Mouse (Mus musculus): ENCODE data around the gene Ctdspl2.
A peak's percentile ranks its signal among the peaks of the same experiment; 100 is the strongest.
"Not testable (repeated sequence)": the region's sequence is repeated elsewhere in the genome, so short reads cannot be mapped to it uniquely, and the experiment has no call there.

Ctdspl2 gene

GRCm38 (mm10) chr2:121955765-121956223 lies at the start of gene Ctdspl2, which contains the start of gene Mageb3:
Gene Ctdspl2 (plus strand): TSS chr2:121956001.
Gene Mageb3 (minus strand): TSS chr2:121956092.
- DNase-seq (ENCODE audit: extremely low spot score): peak; percentile 95

- no peak for DNase-seq (ENCODE audit: extremely low spot score)
Observed at GRCm38 (mm10) chr2:121909975-121910374, 45.8 kb upstream of the Ctdspl2 start.

- DNase-seq (ENCODE audit: extremely low spot score): no peak
Observed at GRCm38 (mm10) chr2:121916047-121916970, 39.5 kb upstream of the Ctdspl2 start.

DNA sequence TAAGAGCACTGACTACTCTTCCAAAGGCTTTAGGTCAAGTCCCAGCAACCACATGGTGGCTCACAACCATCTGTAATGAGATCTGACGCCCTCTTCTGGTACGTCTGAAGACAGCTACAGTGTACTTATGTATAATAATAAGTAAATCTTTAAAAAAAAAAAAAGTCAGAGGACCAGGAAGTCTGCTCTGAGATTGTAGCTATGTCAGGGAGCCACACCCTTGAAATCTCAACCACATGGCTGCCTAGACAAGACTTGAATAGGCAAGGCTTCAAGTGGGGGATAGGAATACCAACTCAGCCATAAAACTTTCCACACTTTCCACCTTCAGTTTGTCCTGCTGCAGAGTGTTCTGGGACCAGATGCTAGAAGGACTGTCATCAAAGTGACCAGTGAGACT lies 18.2 kb upstream of the Ctdspl2 start:
- DNase-seq (ENCODE audit: extremely low spot score): not testable (repeated sequence)

GRCm38 (mm10) chr2:121943364-121943763 lies 12.4 kb upstream of the Ctdspl2 start:
- DNase-seq (ENCODE audit: extremely low spot score): no peak

DNA sequence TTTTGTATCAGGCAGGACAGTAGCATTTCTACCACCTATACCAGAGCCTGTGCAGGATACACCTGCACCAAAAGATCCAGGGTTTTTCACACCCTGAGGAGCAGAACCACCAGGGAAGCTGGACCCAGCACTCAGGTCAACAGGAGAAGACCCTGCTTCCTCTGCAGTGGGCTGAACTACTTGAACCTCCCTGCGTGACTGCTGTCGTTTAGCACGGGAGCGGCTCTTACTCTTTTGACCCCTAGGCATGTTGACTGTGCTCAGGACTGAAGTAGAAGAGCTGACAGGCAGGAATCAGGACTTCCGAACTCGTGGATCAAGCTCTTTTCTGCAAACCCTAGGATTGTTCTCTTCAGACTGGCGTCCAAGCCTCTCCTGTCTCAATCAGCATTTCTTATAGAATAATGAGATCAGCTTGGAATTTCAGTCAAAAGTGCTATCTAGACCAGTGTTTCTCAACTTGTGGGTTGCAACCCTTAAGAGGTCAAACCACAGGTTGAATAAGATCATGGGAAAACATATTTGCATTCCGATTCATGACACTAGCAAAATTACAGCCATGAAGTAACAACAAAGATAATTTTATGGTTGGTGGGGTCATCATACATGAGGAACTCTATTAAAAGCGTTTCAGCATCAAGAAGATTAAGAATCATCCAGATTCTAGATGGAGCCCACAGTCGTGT lies 687 bp upstream of the Ctdspl2 start:
- peak; percentile 29 for DNase-seq (ENCODE audit: extremely low spot score)

- DNase-seq (ENCODE audit: extremely low spot score): peak; percentile 97
Observed at GRCm38 (mm10) chr2:121956224-121957018, 620 bp downstream of the Ctdspl2 start.

DNA sequence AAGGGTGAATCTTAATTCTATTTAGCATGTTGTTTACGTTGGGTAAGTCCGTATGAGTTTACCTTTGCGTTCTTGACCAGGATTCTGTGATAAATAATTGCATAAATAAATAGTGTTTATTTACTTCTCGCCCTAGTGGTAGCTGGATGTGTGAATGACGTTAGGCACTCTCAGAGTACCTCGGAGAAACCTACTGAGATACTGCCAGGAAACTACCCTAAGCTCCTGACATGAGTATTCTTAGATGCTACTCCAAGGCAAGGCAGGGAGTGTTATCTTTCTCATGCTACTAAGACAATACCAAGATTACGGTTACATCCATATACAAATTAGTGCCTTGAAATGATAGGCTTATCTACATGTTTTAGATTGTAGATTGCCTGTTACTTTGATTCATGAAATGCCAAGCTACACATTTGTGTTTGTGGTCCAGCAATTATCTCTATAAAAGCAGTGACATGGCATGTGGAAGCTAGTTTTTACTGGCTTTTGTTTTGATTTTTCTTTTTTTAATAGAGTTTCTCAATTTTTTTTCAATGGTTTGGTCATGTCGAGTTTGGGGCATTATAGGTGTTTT lies 1.5 kb downstream of the Ctdspl2 start:
- no peak for DNase-seq (ENCODE audit: extremely low spot score)

- no peak for DNase-seq (ENCODE audit: extremely low spot score)
Observed at GRCm38 (mm10) chr2:121995738-121996137, 39.9 kb downstream of the Ctdspl2 start.

- DNase-seq (ENCODE audit: extremely low spot score): no peak
Observed at GRCm38 (mm10) chr2:122008832-122009231, 53.0 kb downstream of the Ctdspl2 start.

- no peak for DNase-seq (ENCODE audit: extremely low spot score)
Observed at GRCm38 (mm10) chr2:122011441-122011840, 55.6 kb downstream of the Ctdspl2 start.

- no peak for DNase-seq (ENCODE audit: extremely low spot score)
Observed at GRCm38 (mm10) chr2:122018705-122019104, 62.9 kb downstream of the Ctdspl2 start.

- DNase-seq (ENCODE audit: extremely low spot score): no peak
Observed at GRCm38 (mm10) chr2:122022284-122022683, 66.5 kb downstream of the Ctdspl2 start.

DNA sequence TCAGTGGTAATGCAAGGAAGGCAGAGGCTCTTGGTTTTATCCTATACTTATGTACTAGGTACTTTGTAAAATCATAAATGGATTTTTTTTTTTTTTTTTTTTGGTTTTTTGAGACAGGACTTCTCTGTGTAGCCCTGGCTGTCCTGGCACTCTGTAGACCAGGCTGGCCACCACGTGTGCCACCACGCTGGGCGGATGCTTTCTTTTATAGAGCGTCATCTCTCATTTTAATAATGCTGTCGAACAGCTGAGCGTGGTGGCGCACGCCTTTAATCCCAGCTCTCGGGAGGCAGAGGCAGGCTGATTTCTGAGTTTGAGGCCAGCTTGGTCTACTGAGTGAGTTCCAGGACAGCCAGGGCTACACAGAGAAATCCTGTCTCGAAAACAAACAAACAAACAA lies 71.3 kb downstream of the Ctdspl2 start:
- DNase-seq (ENCODE audit: extremely low spot score): not testable (repeated sequence)

DNA sequence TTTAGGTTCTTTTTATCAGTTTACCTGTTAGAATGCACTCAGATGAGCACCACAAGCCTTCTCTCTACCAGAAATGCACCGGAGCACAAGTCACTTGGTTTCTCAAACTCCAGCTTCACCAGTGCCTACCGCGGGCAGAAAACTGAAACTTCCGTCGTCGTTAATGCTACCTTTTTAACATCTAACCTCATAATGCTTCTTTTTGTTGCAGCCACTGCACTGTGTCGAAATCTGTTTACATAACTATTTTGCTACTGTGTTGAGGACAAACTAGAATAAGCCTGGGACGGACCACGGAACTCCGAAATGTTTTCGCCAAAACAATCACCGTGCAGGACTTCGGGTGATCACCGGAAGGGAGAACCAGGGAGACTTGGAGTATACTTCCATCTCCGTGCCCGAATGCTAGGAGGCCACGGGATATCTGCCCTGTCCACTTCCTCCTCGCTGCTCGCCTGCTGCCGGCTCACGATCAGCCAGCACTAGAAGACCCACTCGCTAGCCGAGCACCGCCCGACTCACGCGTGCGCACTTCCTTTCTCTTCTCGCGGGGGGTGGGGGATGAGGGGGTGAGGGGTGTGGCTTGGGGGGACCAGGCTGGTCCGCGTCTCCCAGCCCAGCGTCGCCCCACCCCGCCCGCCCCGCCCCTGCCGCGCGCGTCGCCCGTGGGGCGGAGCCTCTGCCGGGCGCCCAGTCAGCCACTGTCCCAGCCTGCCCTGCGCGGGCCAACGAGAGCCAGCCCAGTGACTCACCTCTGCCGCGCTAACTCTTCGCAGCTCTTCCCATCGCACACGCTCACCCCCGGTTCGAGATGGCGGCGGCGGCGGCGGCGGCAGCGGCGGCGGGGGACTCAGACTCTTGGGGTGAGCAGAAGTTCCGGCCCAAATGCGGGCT lies 72.3 kb downstream of the Ctdspl2 start, which contains the start of gene Eif3j1:
Gene Eif3j1 (plus strand): TSS at position 685 of the 894 bp plus-strand sequence.
- peak; percentile 95 for DNase-seq (ENCODE audit: extremely low spot score)

DNA sequence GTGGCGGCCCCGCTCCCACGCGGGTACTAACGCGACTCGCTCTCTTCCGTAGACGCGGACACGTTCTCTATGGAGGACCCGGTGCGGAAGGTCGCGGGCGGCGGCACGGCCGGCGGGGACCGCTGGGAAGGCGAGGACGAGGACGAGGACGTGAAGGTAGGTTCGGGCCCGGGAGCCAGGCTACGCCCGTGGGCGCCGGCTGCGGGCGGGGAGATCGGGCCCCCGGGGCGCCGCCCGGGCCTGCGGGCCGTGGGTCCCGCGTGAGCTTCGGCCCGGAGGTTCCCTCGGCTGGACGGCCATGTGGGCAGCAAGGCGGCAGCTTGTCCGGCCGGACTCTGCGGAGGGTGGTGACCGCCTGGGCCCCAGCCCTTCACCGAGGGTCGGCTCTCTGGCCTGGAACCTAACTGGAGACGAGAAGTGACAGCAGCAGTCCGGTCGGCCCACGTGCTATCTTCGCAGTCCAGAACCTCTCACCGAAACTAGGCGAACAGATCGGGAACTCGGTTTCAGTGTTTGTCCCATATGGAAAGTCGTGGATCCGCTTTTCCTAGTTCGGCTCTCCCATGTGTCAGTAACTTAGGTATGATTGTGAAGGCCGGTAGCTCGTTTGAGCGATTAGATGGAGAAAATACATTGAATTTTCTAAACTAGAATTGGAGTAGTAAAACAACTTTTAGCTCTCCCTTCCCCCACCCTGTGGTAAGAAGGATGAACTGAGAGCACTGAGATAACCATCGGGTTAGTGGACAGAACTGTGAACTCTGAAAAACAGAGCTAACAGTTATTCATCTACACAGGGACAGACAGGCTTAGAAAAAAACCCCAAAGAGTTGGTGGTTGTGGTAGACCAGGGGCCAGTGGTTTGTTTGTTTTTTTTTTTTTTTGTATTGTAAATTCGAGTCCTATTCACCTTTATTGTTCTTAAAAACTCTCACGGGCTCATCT lies 73.2 kb downstream of the Ctdspl2 start:
- peak; percentile 61 for DNase-seq (ENCODE audit: extremely low spot score)

- no peak for DNase-seq (ENCODE audit: extremely low spot score)
Observed at GRCm38 (mm10) chr2:122031970-122032369, 76.2 kb downstream of the Ctdspl2 start.

DNA sequence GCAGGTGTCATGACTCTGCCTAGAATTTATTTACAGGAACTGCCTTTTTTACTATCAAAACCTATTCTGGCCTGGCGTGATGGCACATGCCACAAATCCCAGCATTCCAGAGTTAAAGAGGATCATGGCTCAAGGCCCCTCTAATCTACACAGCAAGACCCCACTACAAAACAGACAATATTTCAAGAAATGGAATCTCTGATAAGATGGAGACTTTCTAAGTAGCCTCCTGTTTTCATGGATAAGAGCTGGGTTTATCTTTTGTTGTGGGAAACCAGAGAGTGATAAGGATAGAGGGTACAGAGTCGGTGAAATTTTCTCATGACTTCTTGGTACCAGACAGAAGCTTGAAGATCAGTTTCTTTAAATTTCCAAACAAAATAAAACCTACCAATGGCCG lies 80.3 kb downstream of the Ctdspl2 start:
- DNase-seq (ENCODE audit: extremely low spot score): no peak

- DNase-seq (ENCODE audit: extremely low spot score): no peak
Observed at GRCm38 (mm10) chr2:122043926-122044325, 88.1 kb downstream of the Ctdspl2 start.
